Mouse (Mus musculus) G1E (cell line): Measurements from ENCODE around the gene Uqcr10. TPM values are rescaled to one million over a fixed set of nuclear protein-coding genes. Genes with fewer than 3 reads are reported as not detected.

ENCODE experiments used
- ATAC-seq: 2 replicates; pipeline ENCODE4 v1.8.0; 2016; ENCODE audit warnings: mild to moderate bottlenecking; ENCODE audit not compliant: insufficient number of reproducible peaks, poor library complexity, low FRiP score, severe bottlenecking; ENCODE audit errors: extremely low read depth
- DNase-seq: peaks from one replicate; pipeline ENCODE4 v3.0.0; 2012; ENCODE audit warnings: low spot score
- H3K27me3 ChIP-seq: 2 replicates; pipeline ENCODE4 v1.6.1; 2012; ENCODE audit warnings: mild to moderate bottlenecking, low read length, inconsistent platforms; ENCODE audit not compliant: insufficient read depth
- H3K36me3 ChIP-seq: replicated peaks from 2 replicates; pipeline ENCODE3; 2012; ENCODE audit warnings: mild to moderate bottlenecking, inconsistent platforms
- H3K4me1 ChIP-seq: 2 replicates; pipeline ENCODE4 v1.6.1; 2012; ENCODE audit warnings: low read depth, low read length, inconsistent platforms, mixed read lengths; ENCODE audit not compliant: insufficient read depth
- H3K4me3 ChIP-seq: 2 replicates; pipeline ENCODE4 v1.5.1; 2012; ENCODE audit warnings: low read depth, mild to moderate bottlenecking, inconsistent platforms, low read length, moderate library complexity, mixed read lengths
- H3K9me3 ChIP-seq: replicated peaks from 2 replicates; pipeline ENCODE4 v1.6.1; 2012; ENCODE audit warnings: inconsistent platforms
- CTCF ChIP-seq: IDR thresholded peaks from 2 replicates; pipeline ENCODE4 v1.5.1; 2012; ENCODE audit warnings: low read depth, low read length, inconsistent platforms, mixed read lengths
- GATA1 ChIP-seq: IDR thresholded peaks from 2 replicates; pipeline ENCODE4 v1.6.1; 2012; ENCODE audit warnings: borderline replicate concordance, low read length, inconsistent platforms, mixed read lengths
- GATA2 ChIP-seq: IDR thresholded peaks from 2 replicates; pipeline ENCODE4 v1.6.1; 2012; ENCODE audit warnings: low read depth, low read length, inconsistent platforms, borderline replicate concordance
- POLR2AphosphoS5 ChIP-seq: IDR thresholded peaks from 2 replicates; pipeline ENCODE4 v1.6.1; 2012; ENCODE audit warnings: low read depth, low read length, inconsistent platforms; ENCODE audit not compliant: insufficient replicate concordance
- TAL1 ChIP-seq: conservative IDR thresholded peaks from 2 replicates; pipeline ENCODE4 v1.6.1; 2012; ENCODE audit warnings: low read depth, low read length, inconsistent platforms, mixed read lengths
- polyA plus RNA-seq: library from polyadenylated mRNA; stranded (reverse); fragments of >175 nt; gene quantifications from 2 replicates; pipeline ENCODE4 v1.2.3, GENCODE M21; 2012
- total RNA-seq, 2 experiments: library from RNA; stranded (forward) in 1 of 2; stranded (reverse) in 1 of 2; fragments of 200-1000 nt in 1 of 2; fragments of >200 nt in 1 of 2; fragmentation: Nextera tagmentation in 1 of 2; gene quantifications; 2 replicates each; pipeline ENCODE4 v1.2.3; 2014 to 2017

Gene Uqcr10
- total and polyA plus RNA-seq, 3 experiments: 23.8 to 191 (median 142) TPM

- Histone ChIP-seq H3K36me3 (peaks cover 98% of the 10 kb centered on the region), H3K27me3 (no peaks in the 10 kb centered on the region), H3K4me3 (no peak overlapping the region), H3K4me1 (peaks cover 20% of the 10 kb centered on the region), H3K9me3 (no peaks in the 10 kb centered on the region)
- no peak for DNase-seq
- no peak for TF ChIP-seq POLR2AphosphoS5
- TF ChIP-seq CTCF: no peak
- TF ChIP-seq TAL1: no peak
- no peak for TF ChIP-seq GATA1
- no peak for TF ChIP-seq GATA2
- ATAC-seq: no peak
Measured at GRCm38 (mm10) chr11:4674593-4674992, 29.5 kb downstream of the Uqcr10 start.

GRCm38 (mm10) chr11:4671736-4672135, 32.4 kb downstream of the Uqcr10 start:
- no peak overlapping the region for H3K4me3 ChIP-seq
- no peaks in the 10 kb centered on the region for H3K9me3 ChIP-seq
- no peak for ATAC-seq
- no peaks in the 10 kb centered on the region for H3K27me3 ChIP-seq
- peaks cover 98% of the 10 kb centered on the region for H3K36me3 ChIP-seq
- TF ChIP-seq TAL1: no peak
- TF ChIP-seq GATA2: no peak
- TF ChIP-seq GATA1: no peak
- no peak for TF ChIP-seq POLR2AphosphoS5
- no peak for TF ChIP-seq CTCF
- peaks cover 16% of the 10 kb centered on the region for H3K4me1 ChIP-seq
- DNase-seq: no peak

- H3K36me3 ChIP-seq: peaks cover 63% of the 10 kb centered on the region
- DNase-seq (no peak), ATAC-seq (no peak)
- H3K9me3 ChIP-seq: no peaks in the 10 kb centered on the region
- peaks cover 43% of the 10 kb centered on the region for H3K4me1 ChIP-seq
- no peaks in the 10 kb centered on the region for H3K27me3 ChIP-seq
- no peak overlapping the region for H3K4me3 ChIP-seq
- TF ChIP-seq CTCF (no peak), GATA2 (no peak), GATA1 (no peak), TAL1 (no peak), POLR2AphosphoS5 (no peak)
Measured at GRCm38 (mm10) chr11:4662496-4662878, 41.7 kb downstream of the Uqcr10 start.

GRCm38 (mm10) chr11:4661871-4662495, 42.2 kb downstream of the Uqcr10 start:
- no peaks in the 10 kb centered on the region for H3K9me3 ChIP-seq
- DNase-seq: no peak
- TF ChIP-seq POLR2AphosphoS5 (no peak), CTCF (no peak), TAL1 (no peak), GATA2 (no peak), GATA1 (no peak)
- H3K4me3 ChIP-seq: no peak overlapping the region
- ATAC-seq: no peak
- H3K4me1 ChIP-seq: peaks cover 43% of the 10 kb centered on the region
- no peaks in the 10 kb centered on the region for H3K27me3 ChIP-seq
- peaks cover 62% of the 10 kb centered on the region for H3K36me3 ChIP-seq

- H3K36me3 ChIP-seq: peaks cover 65% of the 10 kb centered on the region
- no peaks in the 10 kb centered on the region for H3K27me3 ChIP-seq
- peak; percentile 64 for ATAC-seq
- H3K9me3 ChIP-seq: no peaks in the 10 kb centered on the region
- no peak for TF ChIP-seq POLR2AphosphoS5
- TF ChIP-seq GATA2: no peak
- TF ChIP-seq GATA1: no peak
- TF ChIP-seq CTCF: no peak
- TF ChIP-seq TAL1: no peak
- peak; percentile 67 for DNase-seq
- H3K4me1 ChIP-seq: peaks cover 43% of the 10 kb centered on the region
- peak overlapping the region; percentile 65; the same call in 1 of the 2 replicates for H3K4me3 ChIP-seq
Measured at GRCm38 (mm10) chr11:4661324-4661723, 42.8 kb downstream of the Uqcr10 start.

GRCm38 (mm10) chr11:4660309-4661025, 43.7 kb downstream of the Uqcr10 start:
- Histone ChIP-seq H3K27me3 (no peaks in the 10 kb centered on the region), H3K4me3 (peak overlapping the region; percentile 65; the same call in 1 of the 2 replicates), H3K4me1 (peaks cover 43% of the 10 kb centered on the region), H3K9me3 (no peaks in the 10 kb centered on the region), H3K36me3 (peaks cover 74% of the 10 kb centered on the region)
- no peak for DNase-seq
- ATAC-seq: no peak
- no peak for TF ChIP-seq GATA1
- TF ChIP-seq GATA2: no peak
- TF ChIP-seq CTCF: no peak
- no peak for TF ChIP-seq TAL1
- TF ChIP-seq POLR2AphosphoS5: no peak
